Mouse (Mus musculus) left cerebral cortex, adult 6 months (tissue): ENCODE results near the gene Gm8653. TPM values are rescaled to one million over a fixed set of nuclear protein-coding genes. Genes with fewer than 3 reads are reported as not detected.

Experiments
- long read RNA-seq, 2 experiments: library from polyadenylated mRNA; unstranded; transcript quantifications; one replicate each; pipeline ENCODE4 v2.0.0; 2019 to 2020
- polyA plus RNA-seq: library from polyadenylated mRNA; unstranded; fragments of <200 nt; fragmentation: Nextera tagmentation; gene quantifications from 2 replicates; pipeline ENCODE4 v1.2.3, GENCODE M21; 2021

Gm8653 gene
- polyA plus RNA-seq = not detected in 2 replicates
- long read RNA-seq, experiment 1 = 0 reads
- long read RNA-seq, experiment 2 = 0 reads

GRCm38 (mm10) chr7:22201164-22201563 lies at the start of gene Gm8653:
TSS of gene Gm8653 (minus strand) at chr7:22201264.

GRCm38 (mm10) chr7:22229384-22229783 lies 28.3 kb upstream of the Gm8653 start, which contains the start of gene Gm8453:
TSS of gene Gm8453 (minus strand) at chr7:22229484.

DNA sequence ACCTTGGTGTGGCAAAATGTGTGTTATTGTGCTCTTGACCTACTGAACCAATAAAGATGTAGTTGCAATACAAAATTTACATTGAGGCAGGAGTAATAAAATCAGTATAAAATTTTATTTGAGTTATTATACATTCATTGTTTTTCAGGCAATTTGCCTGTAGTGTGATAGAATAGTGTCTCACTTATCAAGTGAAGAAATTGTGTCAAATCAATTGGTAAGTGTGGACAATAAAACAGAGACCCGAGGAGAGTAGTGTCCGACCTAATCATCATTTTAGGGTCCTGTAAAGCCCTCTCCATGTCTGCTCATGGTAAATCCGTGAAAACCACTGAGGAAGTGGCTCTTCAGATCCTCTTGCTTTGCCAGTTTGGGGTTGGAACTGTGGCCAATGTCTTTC lies 12.0 kb downstream of the Gm8653 start, which contains the start of gene Vmn1r143:
Gene Vmn1r143, plus strand, starts transcription at position 301 of the 400 bp plus-strand sequence.

GRCm38 (mm10) chr7:22163935-22164334 lies 37.1 kb downstream of the Gm8653 start, which contains the start of gene Vmn1r142:
TSS of gene Vmn1r142 (minus strand) at chr7:22164035.

Other genes starting within 250 kb of the Gm8653 start
- not detected in 2 replicates for gene Vmn1r137, start 206.7 kb downstream of the Gm8653 start, polyA plus RNA-seq
- not detected in 2 replicates for gene Vmn1r138, start 172.4 kb downstream of the Gm8653 start, polyA plus RNA-seq
- gene Gm6176, start 145.0 kb downstream of the Gm8653 start, polyA plus RNA-seq = not detected in 2 replicates
- not detected in 2 replicates for gene Vmn1r139, start 132.2 kb downstream of the Gm8653 start, polyA plus RNA-seq
- not detected in 2 replicates for gene Gm16451, start 83.0 kb downstream of the Gm8653 start, polyA plus RNA-seq
- not detected in 2 replicates for gene Gm10666, start 66.5 kb downstream of the Gm8653 start, polyA plus RNA-seq
- gene Vmn1r142, start 37.2 kb downstream of the Gm8653 start, polyA plus RNA-seq = not detected in 2 replicates
- gene Vmn1r143, start 11.9 kb downstream of the Gm8653 start, polyA plus RNA-seq = not detected in 2 replicates
- gene Gm8453, start 28.2 kb upstream of the Gm8653 start, polyA plus RNA-seq = not detected in 2 replicates
- not detected in 2 replicates for gene Gm4187, start 128.5 kb upstream of the Gm8653 start, polyA plus RNA-seq
- gene Gm8660, start 169.8 kb upstream of the Gm8653 start, polyA plus RNA-seq = not detected in 2 replicates
- gene Vmn1r148, start 212.3 kb upstream of the Gm8653 start, polyA plus RNA-seq = not detected in 2 replicates
- gene Vmn1r149, start 237.0 kb upstream of the Gm8653 start, polyA plus RNA-seq = not detected in 2 replicates